Mouse (Mus musculus) thymus, adult 2 months (tissue): ENCODE results near the gene Ankrd39.

ENCODE experiments used
- CTCF ChIP-seq: fragments of 200-500 bp; IDR thresholded peaks from 2 replicates; pipeline ENCODE4 v1.5.1; 2012; ENCODE audit warnings: mild to moderate bottlenecking, control low read depth, low read length, moderate library complexity, borderline replicate concordance; ENCODE audit not compliant: control insufficient read depth, poor library complexity, insufficient read depth; ENCODE audit errors: extremely low read depth
- POLR2A ChIP-seq: fragments of 200-500 bp; IDR thresholded peaks from 2 replicates; pipeline ENCODE4 v1.6.1; 2012; ENCODE audit warnings: mild to moderate bottlenecking, low read length, control low read depth, moderate library complexity; ENCODE audit not compliant: control insufficient read depth, poor library complexity, insufficient read depth; ENCODE audit errors: extremely low read depth

GRCm38 (mm10) chr1:36519626-36520025 is 27.6 kb downstream of the Ankrd39 start:
- TF ChIP-seq CTCF = no peak
- no peak for TF ChIP-seq POLR2A
